Mouse (Mus musculus): ENCODE results near the gene Kcnj14.

Kcnj14 gene

GRCm38 (mm10) chr7:45832428-45832827 is 7.8 kb upstream of the Kcnj14 start:
- DNase-seq (ENCODE audit: low spot score in 2 of 2) = no peak

- DNase-seq (ENCODE audit: low spot score in 2 of 2) = no peak
These were observed 6.5 kb upstream of the Kcnj14 start for GRCm38 (mm10) chr7:45831128-45831525.

GRCm38 (mm10) chr7:45830427-45831127 is 6.0 kb upstream of the Kcnj14 start, which contains the start of gene Grwd1:
TSS of gene Grwd1 (minus strand) at chr7:45830944.
- peak; percentile 84 to 87 for DNase-seq (ENCODE audit: low spot score in 2 of 2)

GRCm38 (mm10) chr7:45826631-45827030 is 2.0 kb upstream of the Kcnj14 start:
- DNase-seq (ENCODE audit: low spot score in 2 of 2) = no peak

- DNase-seq (ENCODE audit: low spot score in 2 of 2) = no peak
These were observed 3.7 kb downstream of the Kcnj14 start for GRCm38 (mm10) chr7:45820913-45821312.

- no peak for DNase-seq (ENCODE audit: low spot score in 2 of 2)
These were observed 4.7 kb downstream of the Kcnj14 start for GRCm38 (mm10) chr7:45819843-45820242.

- no peak for DNase-seq (ENCODE audit: low spot score in 2 of 2)
These were observed 8.6 kb downstream of the Kcnj14 start for GRCm38 (mm10) chr7:45815984-45816351.

- no peak for DNase-seq (ENCODE audit: low spot score in 2 of 2)
These were observed 9.1 kb downstream of the Kcnj14 start for GRCm38 (mm10) chr7:45815323-45815983.

- no peak for DNase-seq (ENCODE audit: low spot score in 2 of 2)
These were observed 9.7 kb downstream of the Kcnj14 start for GRCm38 (mm10) chr7:45814841-45815240.

- DNase-seq (ENCODE audit: low spot score in 2 of 2) = peak; percentile 99
These were observed 10.5 kb downstream of the Kcnj14 start, which contains the start of gene Cyth2 for GRCm38 (mm10) chr7:45813787-45814779. TSS of gene Cyth2 (minus strand) at chr7:45814581.

- no peak for DNase-seq (ENCODE audit: low spot score in 2 of 2)
These were observed 11.7 kb downstream of the Kcnj14 start for GRCm38 (mm10) chr7:45812921-45813320.

GRCm38 (mm10) chr7:45809276-45810075 is 15.1 kb downstream of the Kcnj14 start:
- no peak for DNase-seq (ENCODE audit: low spot score in 2 of 2)

GRCm38 (mm10) chr7:45808471-45808870 is 16.1 kb downstream of the Kcnj14 start:
- no peak for DNase-seq (ENCODE audit: low spot score in 2 of 2)

GRCm38 (mm10) chr7:45805941-45806340 is 18.6 kb downstream of the Kcnj14 start:
- DNase-seq (ENCODE audit: low spot score in 2 of 2) = no peak

GRCm38 (mm10) chr7:45802551-45802950 is 22.0 kb downstream of the Kcnj14 start:
- no peak for DNase-seq (ENCODE audit: low spot score in 2 of 2)

- peak; percentile 84 to 85 for DNase-seq (ENCODE audit: low spot score in 2 of 2)
These were observed 23.2 kb downstream of the Kcnj14 start for GRCm38 (mm10) chr7:45801348-45801747.

GRCm38 (mm10) chr7:45800546-45801204 is 23.9 kb downstream of the Kcnj14 start:
- DNase-seq (ENCODE audit: low spot score in 2 of 2) = peak; percentile 46 to 57

- no peak for DNase-seq (ENCODE audit: low spot score in 2 of 2)
These were observed 24.6 kb downstream of the Kcnj14 start for GRCm38 (mm10) chr7:45800001-45800400.

GRCm38 (mm10) chr7:45798931-45799330 is 25.7 kb downstream of the Kcnj14 start:
- DNase-seq (ENCODE audit: low spot score in 2 of 2) = peak in 1 of 2 experiments; percentile 27

GRCm38 (mm10) chr7:45798511-45798836 is 26.1 kb downstream of the Kcnj14 start:
- peak; percentile 32 to 33 for DNase-seq (ENCODE audit: low spot score in 2 of 2)

Data from spleen, postnatal 36 days (tissue).